Mouse (Mus musculus): Measurements from ENCODE around the gene Oxct1. TPM values are rescaled to one million over a fixed set of nuclear protein-coding genes. Genes with fewer than 3 reads are reported as not detected.
A peak's percentile ranks its signal among the peaks of the same experiment; 100 is the strongest.

Oxct1 gene
- polyA plus RNA-seq, 1 experiment from 2014 or later, result 190 TPM

DNA sequence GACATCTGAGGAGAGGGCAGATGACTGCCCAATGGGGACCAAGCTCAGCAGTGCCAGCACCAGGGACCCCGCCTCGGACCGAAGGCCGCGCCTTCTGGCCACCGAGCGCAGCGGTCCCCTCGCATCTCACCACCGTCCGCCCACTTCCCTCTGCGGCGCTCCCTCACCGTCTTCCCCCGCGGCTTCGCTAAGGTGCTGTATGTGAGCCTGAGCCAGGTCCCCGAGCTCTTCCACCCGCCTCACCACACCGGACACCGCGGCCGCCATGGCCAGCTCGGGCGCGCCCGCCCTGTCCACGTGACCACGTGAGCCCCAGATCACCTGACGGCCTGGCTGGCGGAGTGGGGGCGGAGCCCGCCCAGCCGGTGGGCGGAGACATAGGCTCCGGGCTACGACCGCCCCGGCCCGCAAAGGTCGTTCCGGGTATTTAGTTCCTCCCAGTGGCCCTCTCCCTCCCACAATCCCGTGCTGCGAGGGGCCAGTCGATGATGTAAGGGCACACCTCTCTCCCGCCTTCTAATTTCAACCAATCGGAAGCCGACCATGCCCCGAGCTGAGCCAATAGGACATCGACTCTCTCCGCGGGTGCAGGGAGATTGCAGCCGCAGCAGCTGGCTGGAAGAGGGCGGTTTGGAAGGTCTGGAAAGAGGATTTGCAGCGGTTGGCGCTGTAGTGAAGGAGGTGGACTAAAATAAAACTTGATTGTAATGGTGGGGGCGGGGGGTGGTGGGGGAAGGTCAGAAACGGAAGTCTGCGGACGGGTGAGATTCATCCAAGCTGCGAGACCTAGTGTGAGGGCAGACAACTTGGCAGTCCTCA lies 30.5 kb upstream of the Oxct1 start, which contains the start of gene AW549877:
Gene AW549877, minus strand, starts transcription at position 297 of the 819 bp plus-strand sequence.
- Histone ChIP-seq H3K9me3 (ENCODE audit: control insufficient read depth, low read length) (no peaks in the 10 kb centered on the region), H3K27me3 (ENCODE audit: control insufficient read depth, insufficient read depth, low read length) (no peaks in the 10 kb centered on the region), H3K9ac (ENCODE audit: low read length) (peak within 1 kb of the TSS; percentile 82)

DNA sequence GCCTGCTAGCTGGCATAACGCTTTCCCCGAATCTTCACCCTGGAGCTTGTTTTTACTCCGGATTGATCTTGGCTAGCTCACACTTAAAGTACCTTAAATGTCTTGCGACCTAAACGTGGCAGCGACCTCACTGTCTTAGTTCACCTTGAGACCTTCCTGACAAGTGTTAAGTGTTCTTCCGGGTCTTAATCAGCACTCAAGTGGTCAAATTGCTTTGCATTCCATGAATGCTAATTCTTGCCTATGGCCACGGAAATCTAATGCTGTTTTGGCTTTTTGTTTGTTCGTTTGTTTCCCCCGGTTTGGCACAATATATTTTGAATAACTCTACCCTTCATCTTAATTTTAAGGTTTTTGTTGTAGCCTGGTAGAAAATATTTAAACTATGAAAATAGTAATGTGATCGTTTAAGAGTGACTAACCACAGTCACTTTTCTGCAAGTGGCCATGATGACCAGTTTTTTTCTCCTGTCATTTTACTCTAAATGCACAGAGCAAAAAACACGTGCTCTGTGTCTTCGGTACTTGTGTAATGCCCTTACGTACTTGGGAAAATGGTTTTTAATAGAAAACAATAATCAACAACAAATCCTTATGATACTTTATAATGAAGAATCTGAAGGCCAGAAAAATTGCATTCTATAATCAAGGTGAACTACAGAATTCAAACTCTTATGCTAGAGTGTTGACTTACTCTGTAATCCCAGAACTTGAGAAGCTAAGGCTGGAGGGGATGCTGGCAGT lies 29.7 kb upstream of the Oxct1 start:
- peak overlapping the region; percentile 59 for H3K4me3 ChIP-seq (ENCODE audit: low read depth, low read length)
- H3K9ac ChIP-seq (ENCODE audit: low read length), result peak overlapping the region; percentile 55
- 24% methylated on average over 14 of the region's 14 CpGs for WGBS
- ATAC-seq (ENCODE audit: low FRiP score), result no peak
- H3K4me1 ChIP-seq (ENCODE audit: control insufficient read depth, insufficient read depth, low read length), result peaks cover 4% of the 10 kb centered on the region
- peak overlapping the region; percentile 50 for H3K27ac ChIP-seq (ENCODE audit: low read depth, low read length)
- no peak for DNase-seq (ENCODE audit: low spot score, missing footprints)
- peaks cover 3% of the 10 kb centered on the region for H3K36me3 ChIP-seq (ENCODE audit: control insufficient read depth, insufficient read depth, low read length)
- peak overlapping the region; percentile 56 for H3K4me2 ChIP-seq
- no peaks in the 10 kb centered on the region for H3K27me3 ChIP-seq (ENCODE audit: control insufficient read depth, insufficient read depth, low read length)
- H3K9me3 ChIP-seq (ENCODE audit: control insufficient read depth, low read length), result no peaks in the 10 kb centered on the region

More for the DNA sequence above, 30.5 kb upstream of the Oxct1 start, which contains the start of gene AW549877:
- H3K27ac ChIP-seq (ENCODE audit: low read depth, low read length), result peak within 1 kb of the TSS; percentile 76
- H3K36me3 ChIP-seq (ENCODE audit: control insufficient read depth, insufficient read depth, low read length), result peaks cover 5% of the 10 kb centered on the region
- H3K4me3 ChIP-seq (ENCODE audit: low read depth, low read length), result peak within 1 kb of the TSS; percentile 59
- ATAC-seq (ENCODE audit: low FRiP score), result peak; percentile 99
- peak; percentile 99 for DNase-seq (ENCODE audit: low spot score, missing footprints)
- peak within 1 kb of the TSS; percentile 56 for H3K4me2 ChIP-seq
- H3K4me1 ChIP-seq (ENCODE audit: control insufficient read depth, insufficient read depth, low read length), result peaks cover 4% of the 10 kb centered on the region
- whole genome bisulfite sequencing, result under 1% methylated on average over 61 of the region's 61 CpGs

DNA sequence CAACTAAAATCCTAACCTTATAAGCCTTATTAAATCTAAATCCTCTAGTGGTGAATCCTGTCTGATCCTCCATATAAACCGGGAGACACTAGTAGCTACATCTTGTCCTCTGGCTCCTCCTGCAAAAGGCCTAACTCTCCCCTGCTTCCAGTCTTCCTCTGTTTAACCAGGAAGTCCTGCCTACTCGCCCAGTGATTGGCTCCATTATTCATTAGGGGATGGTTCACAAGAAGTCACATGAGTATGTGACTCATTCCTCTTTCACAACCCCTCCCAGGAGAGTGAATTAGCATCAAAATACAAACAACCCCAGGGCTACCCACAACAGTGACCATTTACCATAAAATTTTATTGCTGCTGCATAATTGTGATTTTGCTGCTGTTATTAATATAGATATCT lies 27.0 kb upstream of the Oxct1 start:
- DNase-seq (ENCODE audit: low spot score, missing footprints) (no peak), ATAC-seq (ENCODE audit: low FRiP score) (no peak)
- no peaks in the 10 kb centered on the region for H3K27me3 ChIP-seq (ENCODE audit: control insufficient read depth, insufficient read depth, low read length)
- 74% methylated on average over 2 of the region's 2 CpGs for WGBS
- H3K9me3 ChIP-seq (ENCODE audit: control insufficient read depth, low read length), result no peaks in the 10 kb centered on the region
- no peaks in the 10 kb centered on the region for H3K36me3 ChIP-seq (ENCODE audit: control insufficient read depth, insufficient read depth, low read length)
- H3K4me2 ChIP-seq, result no peak overlapping the region
- H3K4me1 ChIP-seq (ENCODE audit: control insufficient read depth, insufficient read depth, low read length), result peaks cover 4% of the 10 kb centered on the region
- no peak overlapping the region for H3K27ac ChIP-seq (ENCODE audit: low read depth, low read length)
- no peak overlapping the region for H3K9ac ChIP-seq (ENCODE audit: low read length)
- H3K4me3 ChIP-seq (ENCODE audit: low read depth, low read length), result no peak overlapping the region

DNA sequence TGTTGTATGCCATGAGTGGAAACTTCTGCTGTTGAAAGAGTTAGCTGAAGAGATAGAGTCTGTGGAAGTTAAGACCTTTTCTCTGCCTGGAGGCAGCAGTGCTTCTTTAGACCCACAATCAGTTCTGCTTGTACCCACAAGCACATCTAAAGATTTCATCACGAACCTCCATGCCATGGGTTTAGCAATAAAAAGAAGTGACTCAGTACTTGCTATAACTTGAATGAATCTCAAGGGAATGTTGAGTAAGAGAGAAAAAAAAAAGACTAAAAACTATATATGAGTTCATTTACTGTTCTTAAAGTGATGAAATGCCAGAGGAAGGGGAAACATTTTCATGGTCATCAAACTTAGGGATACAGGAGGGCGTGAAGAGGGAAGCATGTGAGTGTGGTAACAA lies 25.6 kb upstream of the Oxct1 start:
- DNase-seq (ENCODE audit: low spot score, missing footprints), result no peak
- ATAC-seq (ENCODE audit: low FRiP score), result no peak
- 87% methylated on average over 2 of the region's 2 CpGs for WGBS
- H3K27ac ChIP-seq (ENCODE audit: low read depth, low read length), result no peak overlapping the region
- no peak overlapping the region for H3K4me2 ChIP-seq
- H3K9ac ChIP-seq (ENCODE audit: low read length), result no peak overlapping the region
- no peaks in the 10 kb centered on the region; the same call in 1 of the 2 replicates for H3K4me1 ChIP-seq (ENCODE audit: control insufficient read depth, insufficient read depth, low read length)
- no peak overlapping the region for H3K4me3 ChIP-seq (ENCODE audit: low read depth, low read length)
- H3K9me3 ChIP-seq (ENCODE audit: control insufficient read depth, low read length), result no peaks in the 10 kb centered on the region
- no peaks in the 10 kb centered on the region for H3K36me3 ChIP-seq (ENCODE audit: control insufficient read depth, insufficient read depth, low read length)
- no peaks in the 10 kb centered on the region for H3K27me3 ChIP-seq (ENCODE audit: control insufficient read depth, insufficient read depth, low read length)

DNA sequence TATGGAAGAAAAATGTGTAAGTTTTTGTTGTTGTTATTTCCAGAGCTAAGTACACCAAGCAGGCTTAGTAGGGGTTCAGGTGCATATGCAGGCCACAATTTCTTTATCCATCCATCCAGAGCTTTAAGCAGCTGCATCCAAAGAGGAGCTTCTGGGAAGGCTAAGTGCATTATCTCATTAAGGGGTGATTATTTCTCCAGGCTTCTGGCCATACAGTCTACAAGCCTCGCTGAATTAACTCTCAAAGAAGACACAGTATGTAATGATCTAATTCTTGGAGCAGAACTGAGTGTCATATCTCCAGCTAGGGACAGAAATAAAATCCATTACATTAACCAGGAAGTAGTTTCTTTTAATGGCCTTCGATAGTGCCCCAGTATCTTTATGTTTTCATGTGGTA lies 12.3 kb upstream of the Oxct1 start:
- no peaks in the 10 kb centered on the region for H3K4me1 ChIP-seq (ENCODE audit: control insufficient read depth, insufficient read depth, low read length)
- H3K27ac ChIP-seq (ENCODE audit: low read depth, low read length), result no peak overlapping the region
- DNase-seq (ENCODE audit: low spot score, missing footprints) (no peak), ATAC-seq (ENCODE audit: low FRiP score) (no peak)
- no peak overlapping the region for H3K9ac ChIP-seq (ENCODE audit: low read length)
- no peaks in the 10 kb centered on the region for H3K9me3 ChIP-seq (ENCODE audit: control insufficient read depth, low read length)
- H3K4me3 ChIP-seq (ENCODE audit: low read depth, low read length), result no peak overlapping the region
- WGBS, result 75% methylated on average over 2 of the region's 2 CpGs
- H3K27me3 ChIP-seq (ENCODE audit: control insufficient read depth, insufficient read depth, low read length), result no peaks in the 10 kb centered on the region
- no peak overlapping the region for H3K4me2 ChIP-seq
- no peaks in the 10 kb centered on the region for H3K36me3 ChIP-seq (ENCODE audit: control insufficient read depth, insufficient read depth, low read length)

DNA sequence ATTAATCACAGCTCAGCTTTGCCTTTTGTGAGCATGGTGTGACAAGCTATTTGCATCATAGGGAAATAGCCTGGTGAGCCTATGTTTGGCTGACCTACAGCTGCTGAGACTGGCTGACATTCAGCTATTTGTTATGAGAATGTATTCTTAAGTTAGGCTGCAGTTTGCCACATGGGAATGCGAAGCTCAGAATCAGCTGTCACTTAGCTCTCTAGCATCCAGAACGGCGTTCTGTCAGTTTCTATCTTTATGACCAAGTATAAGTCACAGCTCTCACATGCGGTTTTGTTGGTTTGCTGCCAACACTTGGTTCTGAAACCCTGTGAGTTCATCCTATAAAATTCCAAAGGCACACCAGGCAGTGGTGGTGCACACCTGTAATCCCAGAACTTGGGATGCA lies 5.5 kb upstream of the Oxct1 start:
- no peak overlapping the region for H3K27ac ChIP-seq (ENCODE audit: low read depth, low read length)
- WGBS, result 84% methylated on average over 4 of the region's 4 CpGs
- no peaks in the 10 kb centered on the region for H3K9me3 ChIP-seq (ENCODE audit: control insufficient read depth, low read length)
- no peak overlapping the region for H3K4me2 ChIP-seq
- peaks cover 3% of the 10 kb centered on the region for H3K27me3 ChIP-seq (ENCODE audit: control insufficient read depth, insufficient read depth, low read length)
- peaks cover 2% of the 10 kb centered on the region; the same call in 1 of the 2 replicates for H3K4me1 ChIP-seq (ENCODE audit: control insufficient read depth, insufficient read depth, low read length)
- DNase-seq (ENCODE audit: low spot score, missing footprints) (no peak), ATAC-seq (ENCODE audit: low FRiP score) (no peak)
- H3K4me3 ChIP-seq (ENCODE audit: low read depth, low read length), result no peak overlapping the region
- H3K36me3 ChIP-seq (ENCODE audit: control insufficient read depth, insufficient read depth, low read length), result no peaks in the 10 kb centered on the region
- no peak overlapping the region for H3K9ac ChIP-seq (ENCODE audit: low read length)

DNA sequence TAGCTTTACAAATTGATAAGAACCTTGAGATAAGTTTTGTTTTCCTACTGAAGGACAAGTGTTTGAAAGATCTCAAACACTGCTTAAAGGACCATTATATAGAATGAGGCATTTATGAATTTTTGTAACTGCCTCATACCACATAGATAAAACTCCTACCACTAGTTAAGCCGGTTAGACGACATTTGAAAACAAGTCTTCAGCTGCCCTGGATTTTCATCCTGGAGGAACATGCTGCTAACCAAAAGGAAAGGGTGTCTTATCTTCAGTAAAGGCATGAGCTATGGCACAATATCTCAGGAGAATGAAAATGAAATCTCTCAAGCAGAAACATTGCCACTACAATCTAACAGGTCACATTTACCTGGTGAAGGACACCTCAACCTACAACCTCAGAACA lies 2.4 kb upstream of the Oxct1 start:
- Histone ChIP-seq H3K36me3 (ENCODE audit: control insufficient read depth, insufficient read depth, low read length) (no peaks in the 10 kb centered on the region), H3K27ac (ENCODE audit: low read depth, low read length) (no peak overlapping the region), H3K9ac (ENCODE audit: low read length) (no peak overlapping the region), H3K4me1 (ENCODE audit: control insufficient read depth, insufficient read depth, low read length) (peaks cover 5% of the 10 kb centered on the region), H3K27me3 (ENCODE audit: control insufficient read depth, insufficient read depth, low read length) (peaks cover 3% of the 10 kb centered on the region), H3K9me3 (ENCODE audit: control insufficient read depth, low read length) (no peaks in the 10 kb centered on the region), H3K4me2 (no peak overlapping the region), H3K4me3 (ENCODE audit: low read depth, low read length) (no peak overlapping the region)
- WGBS, result 96% methylated on average over 2 of the region's 2 CpGs
- ATAC-seq (ENCODE audit: low FRiP score) (no peak), DNase-seq (ENCODE audit: low spot score, missing footprints) (no peak)

DNA sequence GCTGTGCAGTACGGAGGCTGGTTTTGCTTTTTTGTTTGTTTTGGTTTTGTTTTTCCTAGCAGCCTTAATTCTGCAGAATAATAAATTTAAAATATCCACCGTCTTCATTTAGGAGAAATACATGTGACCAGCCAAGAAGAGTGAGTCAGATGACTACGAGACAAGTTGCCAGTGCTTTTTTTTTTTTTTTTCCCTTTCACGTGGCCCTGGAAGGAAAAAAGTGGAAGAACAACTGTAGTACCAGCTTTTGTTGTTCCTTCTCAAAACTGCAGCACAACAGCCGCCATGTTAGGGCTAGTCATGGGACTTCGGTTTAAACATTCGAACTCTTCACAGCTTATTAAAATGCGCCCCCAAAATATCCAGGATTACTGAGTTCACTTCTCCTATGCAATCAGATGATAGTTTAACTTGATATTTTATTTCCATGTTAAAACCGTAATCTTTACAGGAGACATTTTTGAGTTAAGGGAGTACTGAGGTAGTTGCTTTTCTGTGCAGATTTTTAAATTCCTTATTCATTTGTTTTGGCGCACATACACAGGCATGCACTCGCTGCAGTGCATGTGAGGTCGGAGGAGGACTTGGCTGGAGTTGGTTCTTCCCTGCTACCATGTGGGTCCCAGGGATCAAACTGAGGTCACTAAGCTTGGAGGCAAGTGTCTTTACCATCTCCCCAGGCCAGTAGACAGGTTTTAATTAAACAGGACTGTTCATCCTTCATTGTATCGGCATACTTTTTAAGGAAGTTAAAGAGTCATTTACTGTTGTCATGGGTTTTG lies 1.3 kb upstream of the Oxct1 start:
- Histone ChIP-seq H3K4me1 (ENCODE audit: control insufficient read depth, insufficient read depth, low read length) (peaks cover 5% of the 10 kb centered on the region), H3K4me3 (ENCODE audit: low read depth, low read length) (no peak overlapping the region), H3K4me2 (no peak overlapping the region), H3K27ac (ENCODE audit: low read depth, low read length) (no peak overlapping the region), H3K36me3 (ENCODE audit: control insufficient read depth, insufficient read depth, low read length) (no peaks in the 10 kb centered on the region), H3K9ac (ENCODE audit: low read length) (no peak overlapping the region), H3K27me3 (ENCODE audit: control insufficient read depth, insufficient read depth, low read length) (peaks cover 3% of the 10 kb centered on the region), H3K9me3 (ENCODE audit: control insufficient read depth, low read length) (no peaks in the 10 kb centered on the region)
- DNase-seq (ENCODE audit: low spot score, missing footprints) (no peak), ATAC-seq (ENCODE audit: low FRiP score) (no peak)
- 80% methylated on average over 13 of the region's 13 CpGs for WGBS
